Mouse (Mus musculus) hindlimb bud, embryonic 11.5 days (tissue): ENCODE results near the gene Cfap126.
"Not testable (repeated sequence)": the region's sequence is repeated elsewhere in the genome, so short reads cannot be mapped to it uniquely, and the experiment has no call there.

Experiments used
- DNase-seq: peaks from one replicate; pipeline ENCODE4 v3.0.0-alpha.2; 2012; ENCODE audit warnings: low read depth, low spot score; ENCODE audit errors: extremely low spot score

Cfap126 gene

GRCm38 (mm10) chr1:171121839-171122238 is 8.1 kb downstream of the Cfap126 start:
- no peak for DNase-seq

DNA sequence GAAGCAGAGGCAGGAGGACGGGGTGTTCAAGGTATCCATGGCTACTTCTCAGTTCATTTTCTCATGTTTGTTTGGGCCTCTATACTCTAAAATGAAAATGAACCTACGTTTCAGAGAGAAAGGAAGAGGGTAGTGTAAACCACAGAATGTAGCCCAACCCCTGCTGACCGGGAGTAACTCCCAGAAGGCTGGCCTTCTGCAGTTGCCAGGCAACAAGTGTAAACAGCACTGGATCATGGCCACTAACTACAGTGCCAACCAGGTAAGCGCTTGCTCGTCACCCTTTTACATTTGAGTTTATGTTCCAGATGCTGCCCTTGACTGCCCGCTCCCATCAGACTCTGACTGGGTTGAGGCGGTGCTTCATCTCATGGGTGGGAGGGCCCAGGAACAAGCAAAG is 9.2 kb downstream of the Cfap126 start:
- no peak for DNase-seq

DNA sequence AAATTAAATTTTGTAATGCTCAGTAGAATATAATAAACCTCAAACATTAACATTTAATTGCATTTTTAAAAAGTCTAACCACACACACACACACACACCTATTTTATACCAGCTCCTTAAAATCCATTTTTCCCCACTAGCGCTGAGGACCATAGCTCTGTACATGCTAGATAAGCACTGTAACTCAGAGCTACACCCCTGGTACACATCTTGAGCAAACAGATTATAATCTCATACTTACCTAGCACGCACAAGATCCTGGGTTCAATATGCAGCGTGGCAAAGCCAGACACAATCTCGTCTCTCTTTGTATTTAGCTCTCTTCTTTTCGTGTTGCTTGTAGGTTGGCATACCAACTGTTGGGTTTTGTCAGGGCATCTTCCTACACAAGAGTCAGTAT is 10.7 kb downstream of the Cfap126 start:
- no peak for DNase-seq

GRCm38 (mm10) chr1:171129251-171129650 is 15.5 kb downstream of the Cfap126 start:
- no peak for DNase-seq

GRCm38 (mm10) chr1:171130971-171131370 is 17.3 kb downstream of the Cfap126 start:
- DNase-seq, result no peak

DNA sequence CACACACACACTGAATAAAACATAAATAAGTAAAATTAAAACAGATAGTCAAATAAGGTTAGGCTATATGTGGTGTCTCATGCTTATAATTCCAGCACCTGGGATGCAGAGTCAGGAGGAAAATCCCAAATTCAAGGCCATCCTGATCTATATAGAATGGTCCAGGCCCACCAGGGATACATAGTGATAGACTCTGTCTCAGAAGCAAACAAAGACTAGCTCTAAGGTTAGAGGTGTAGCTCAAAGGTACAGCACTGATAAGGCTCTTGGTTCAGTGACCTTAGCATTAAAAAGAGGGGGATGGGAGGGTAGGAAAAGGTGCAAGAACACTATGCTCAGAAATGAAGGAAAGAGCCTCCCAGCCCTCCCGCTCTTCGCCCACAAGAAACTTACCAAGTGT is 21.9 kb downstream of the Cfap126 start:
- DNase-seq, result no peak

GRCm38 (mm10) chr1:171137486-171138155 is 23.9 kb downstream of the Cfap126 start:
- DNase-seq, result not testable (repeated sequence)

- not testable (repeated sequence) for DNase-seq
These were observed 29.3 kb downstream of the Cfap126 start for GRCm38 (mm10) chr1:171142981-171143380.

GRCm38 (mm10) chr1:171149974-171150760 is 36.4 kb downstream of the Cfap126 start, which contains the start of the genes Sdhc and Mpz:
Sdhc (minus strand) TSS chr1:171150603.
Mpz (plus strand) TSS chr1:171150711.
- DNase-seq, result peak; percentile 82

DNA sequence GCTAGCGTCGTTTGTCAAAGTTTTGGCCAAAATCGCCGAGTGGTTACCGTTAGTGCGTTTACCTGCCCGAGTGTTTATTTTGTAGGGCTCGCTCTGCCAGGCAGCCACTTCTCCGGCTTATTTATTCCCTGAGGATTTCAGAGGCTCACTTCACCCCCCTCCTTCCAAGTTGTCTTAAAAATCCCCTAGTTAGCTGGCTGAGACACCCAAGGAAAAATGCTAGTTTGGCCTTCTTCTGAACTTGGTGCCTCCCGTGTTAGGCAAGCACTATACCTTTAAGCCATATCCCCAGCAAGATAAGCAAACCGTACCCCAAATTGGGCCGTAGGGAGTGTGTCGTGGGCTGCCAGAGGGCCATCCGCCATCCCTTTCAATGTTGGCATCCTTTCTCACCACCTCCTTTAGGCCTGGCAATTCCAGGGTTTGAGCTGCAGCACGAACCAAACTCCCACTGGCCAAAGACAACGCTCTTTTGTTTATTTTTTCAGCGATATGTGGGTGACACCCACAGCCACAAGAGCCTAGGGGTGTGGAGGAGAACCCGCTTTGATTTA is 37.2 kb downstream of the Cfap126 start:
- no peak for DNase-seq

DNA sequence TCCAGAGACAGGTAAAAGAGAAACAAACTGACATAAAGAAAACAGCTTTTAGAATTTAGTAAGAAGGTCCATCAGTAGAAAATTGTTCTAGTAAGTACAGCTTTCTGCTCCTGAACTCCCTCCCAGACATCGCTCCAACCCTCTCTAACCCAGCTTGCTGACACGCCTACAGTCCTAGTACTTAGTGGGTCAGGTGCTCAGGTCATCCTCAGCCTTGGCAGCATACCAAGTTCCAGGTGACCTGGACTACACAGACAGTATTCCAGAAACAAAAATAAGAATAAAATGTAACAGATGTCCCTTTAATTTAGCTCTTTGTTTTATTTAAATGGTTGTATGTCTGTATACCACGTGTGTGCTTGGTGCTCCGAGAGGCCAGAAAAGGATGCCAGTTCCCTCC is 38.2 kb downstream of the Cfap126 start:
- DNase-seq, result no peak

DNA sequence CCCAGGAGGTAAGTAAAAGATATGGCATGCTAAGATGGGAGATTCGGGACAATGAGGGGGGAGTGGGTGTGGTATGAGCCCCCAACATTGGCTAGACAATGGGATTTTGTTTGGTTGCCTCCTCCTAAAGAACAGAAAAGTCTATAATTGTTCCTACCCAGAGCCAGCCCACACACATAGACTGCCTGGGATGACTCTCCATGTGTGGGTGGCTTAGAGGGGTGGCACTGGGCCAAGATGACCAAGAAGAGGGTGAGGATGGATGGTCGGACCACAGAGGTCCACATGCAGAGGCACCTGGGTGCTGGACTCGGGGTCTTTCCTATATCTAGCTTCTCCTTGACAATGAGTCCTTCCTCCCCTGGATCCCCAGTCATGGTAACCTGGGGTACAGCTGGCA is 42.9 kb downstream of the Cfap126 start:
- DNase-seq, result no peak

GRCm38 (mm10) chr1:171157965-171158364 is 44.2 kb downstream of the Cfap126 start:
- DNase-seq, result no peak

DNA sequence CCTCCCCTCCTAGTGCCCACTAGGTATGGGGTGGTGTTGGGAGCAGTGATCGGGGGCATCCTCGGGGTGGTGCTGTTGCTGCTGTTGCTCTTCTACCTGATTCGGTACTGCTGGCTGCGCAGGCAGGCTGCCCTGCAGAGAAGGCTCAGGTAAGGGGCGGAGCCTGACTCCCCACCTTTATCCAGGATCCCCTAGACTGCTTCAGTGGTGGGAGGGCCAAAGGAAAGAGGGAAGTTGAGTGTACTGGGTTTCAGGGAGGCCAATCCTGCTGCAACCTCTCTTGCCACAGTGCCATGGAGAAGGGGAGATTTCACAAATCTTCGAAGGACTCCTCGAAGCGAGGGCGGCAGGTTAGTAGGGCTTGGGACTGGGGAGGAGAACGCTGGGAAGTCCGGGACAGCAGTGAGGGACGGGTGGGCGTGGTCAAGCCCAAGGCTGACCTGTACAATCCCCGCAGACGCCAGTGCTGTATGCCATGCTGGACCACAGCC is 45.8 kb downstream of the Cfap126 start:
- no peak for DNase-seq

DNA sequence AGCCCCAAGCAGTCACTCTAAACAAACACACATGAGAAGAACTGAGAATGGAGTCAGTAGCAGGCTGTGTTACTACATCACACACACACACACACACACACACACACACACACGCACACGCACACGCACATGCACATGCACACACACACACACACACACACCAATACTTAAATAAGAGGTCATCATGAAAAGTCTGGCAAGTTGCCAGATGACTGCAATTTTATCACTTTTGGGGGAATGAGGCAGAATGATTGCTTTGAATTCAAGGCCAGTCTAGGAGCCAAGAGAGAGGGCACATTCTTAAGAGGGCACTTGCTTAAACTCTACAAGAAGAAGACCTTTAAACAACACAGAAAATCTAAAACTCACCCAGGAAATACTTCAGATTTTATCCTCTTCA is 48.8 kb downstream of the Cfap126 start:
- no peak for DNase-seq

DNA sequence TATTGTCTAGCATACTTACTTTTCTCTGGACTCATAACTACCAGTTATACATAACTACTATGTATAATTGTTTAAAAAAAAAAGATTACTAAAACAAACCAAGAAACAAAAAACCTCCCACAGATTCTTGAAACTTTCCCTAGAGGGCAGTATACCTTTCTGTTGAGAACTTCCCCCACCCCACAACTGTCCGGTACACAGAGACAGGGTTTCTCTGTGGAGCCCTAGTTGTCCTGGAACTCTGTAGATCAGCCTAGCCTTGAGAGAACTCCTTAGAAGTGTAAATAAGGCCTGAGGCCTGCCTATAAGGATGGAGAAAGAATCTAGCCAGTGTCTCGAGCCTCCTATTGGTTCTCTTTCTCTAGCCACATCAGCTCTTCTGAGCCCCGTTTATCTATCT is 50.5 kb downstream of the Cfap126 start:
- DNase-seq, result no peak

DNA sequence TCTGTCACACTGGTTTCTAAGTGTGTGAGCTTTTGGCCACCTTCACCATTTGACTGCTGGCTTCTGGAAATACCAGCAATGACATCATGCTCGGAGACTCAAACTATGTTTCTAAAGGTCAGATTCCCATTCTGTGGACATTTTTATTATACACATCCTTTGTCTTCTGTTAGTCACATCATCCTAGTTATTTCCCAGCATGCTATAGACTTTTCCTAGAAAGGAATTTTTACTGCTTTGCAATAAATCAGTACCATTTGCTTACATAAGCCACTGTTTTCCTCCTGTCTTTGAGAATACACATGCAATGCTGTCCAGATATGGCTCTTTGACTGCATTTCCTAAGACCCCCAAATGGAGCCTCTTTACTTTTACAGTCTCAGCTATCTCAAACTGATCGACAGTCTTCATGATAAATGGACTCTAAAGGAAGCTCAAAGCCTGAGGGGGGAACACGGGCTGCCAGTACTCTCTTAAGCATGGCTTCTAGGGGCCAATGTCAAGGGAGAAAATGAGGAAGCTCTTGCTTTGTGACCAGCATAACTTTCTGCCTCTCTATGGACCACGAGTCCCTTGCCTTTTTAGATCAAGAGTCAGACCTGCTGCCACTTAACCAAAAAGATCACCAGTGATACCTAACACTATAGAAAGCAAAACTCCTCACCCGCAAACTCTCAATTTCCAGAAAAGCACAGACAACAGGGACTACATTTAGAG is 52.1 kb downstream of the Cfap126 start:
- DNase-seq, result no peak

- no peak for DNase-seq
These were observed 55.2 kb downstream of the Cfap126 start for GRCm38 (mm10) chr1:171168906-171169305.

DNA sequence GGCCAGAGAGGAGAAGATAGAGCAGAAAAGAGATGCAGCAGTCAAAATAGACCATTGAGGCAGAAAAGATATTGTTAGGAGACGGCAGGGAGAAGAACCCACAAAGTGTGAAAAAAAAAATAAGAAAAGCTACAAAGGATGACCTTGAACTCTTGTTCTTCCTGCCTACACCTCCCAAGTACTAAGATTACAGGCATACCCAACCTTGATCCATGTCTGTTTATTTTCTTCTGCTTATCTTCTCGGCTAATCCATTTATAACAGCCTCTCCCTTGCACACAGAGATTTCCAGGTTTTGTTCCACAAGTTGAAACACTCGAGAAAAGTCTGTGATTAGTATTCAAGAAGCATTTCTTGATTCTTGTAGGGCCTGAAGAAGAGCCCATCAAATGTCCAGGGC is 56.2 kb downstream of the Cfap126 start:
- no peak for DNase-seq

DNA sequence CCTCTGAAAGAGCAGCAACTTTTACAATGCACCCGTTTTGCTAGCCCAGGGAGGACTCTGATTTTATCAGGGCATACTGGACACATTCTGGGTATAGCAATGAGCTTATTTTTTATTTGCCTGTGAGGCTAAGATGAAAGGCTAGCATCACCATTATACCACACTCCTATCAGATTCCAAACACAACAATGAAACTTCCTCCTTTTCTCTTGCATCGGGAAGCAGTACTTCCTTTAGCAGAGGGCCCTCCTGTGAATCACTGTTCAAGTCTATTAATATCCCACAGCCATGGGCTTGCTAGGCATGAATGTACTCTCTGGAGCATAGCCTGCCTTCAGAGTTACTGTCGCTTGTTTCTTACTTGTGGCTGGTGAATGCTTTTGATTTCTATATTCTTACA is 57.4 kb downstream of the Cfap126 start:
- no peak for DNase-seq

- DNase-seq, result no peak
These were observed 59.1 kb downstream of the Cfap126 start for GRCm38 (mm10) chr1:171172779-171173178.
